ENCODE assay signal across 17 mouse cellular contexts in genomic region chr3:101219897-101220296, GRCm38 (mm10).
DNase-seq lines count a peak whose midpoint lies in the region; ATAC-seq and TF ChIP-seq lines count a peak whose summit lies in the region.
"Had no signal": no experiment of that assay in that cellular context is flagged by ENCODE, and none has a peak within 500 bp of the region (broad histone marks: within the 10 kb centered on the region; RNA-seq: fewer than 3 reads in every experiment).

No protein-coding gene starts in this region.

- no peak for DNase-seq in kidney, postnatal 0 days (ENCODE audit: low spot score)
- no peak for DNase-seq in kidney, adult 2 months
- no peak for DNase-seq in spleen, adult 2 months (ENCODE audit: low read depth in 1 of 2, low spot score in 2 of 2)
- no peak for DNase-seq in spleen, adult 12 weeks (ENCODE audit: low spot score)
- peak; percentile 30 for DNase-seq in ES-CJ7 (ENCODE audit: low read depth, low spot score)
- peak; percentile 56 for DNase-seq in naive thymus-derived CD4-positive, alpha-beta T cell, adult 2 months (ENCODE audit: low read depth)
- DNase-seq in layer of hippocampus, adult 9-10 months (ENCODE audit: low spot score): no peak
- DNase-seq: adrenal gland, postnatal 36 days; gastrocnemius, postnatal 14 days; kidney, adult 11 months; midbrain, embryonic 14.5 days had no signal

- WGBS in kidney, postnatal 0 days: 98% methylated on average over 2 of the region's 2 CpGs
- 92% methylated on average over 2 of the region's 2 CpGs for WGBS in kidney, adult 2 months
- 95% methylated on average over 2 of the region's 2 CpGs for WGBS in spleen, adult 2 months

- H3K4me3 ChIP-seq in kidney, postnatal 0 days (replicated peaks; ENCODE audit: low read depth, low read length): no peak overlapping the region
- H3K4me3 ChIP-seq in kidney, adult 2 months (ENCODE audit: insufficient read depth, low read depth, low read length): no peak overlapping the region
- no peak overlapping the region for H3K4me3 ChIP-seq in spleen, adult 2 months (ENCODE audit: extremely low read depth, insufficient read depth, insufficient read length)
- H3K4me3 ChIP-seq: hindbrain, embryonic 10.5 days; neural tube, embryonic 13.5 days had no signal

- no peak overlapping the region for H3K27ac ChIP-seq in kidney, postnatal 0 days
- no peak overlapping the region for H3K27ac ChIP-seq in kidney, adult 2 months (ENCODE audit: insufficient read depth, low read depth, low read length)
- H3K27ac ChIP-seq in spleen, adult 2 months (ENCODE audit: insufficient read depth, low read length): no peak overlapping the region
- H3K27ac ChIP-seq: hindbrain, embryonic 10.5 days; macrophage; neural tube, embryonic 13.5 days had no signal

- TF ChIP-seq CTCF in kidney, postnatal 0 days (IDR thresholded peaks at IDR 0.05; ENCODE audit: low read depth): peak; percentile 32; the same call in 1 of the 2 replicates
- no peak for TF ChIP-seq CTCF in kidney, adult 2 months (conservative IDR thresholded peaks at IDR 0.05; ENCODE audit: insufficient read depth, insufficient read length, low read depth, low read length)
- peak; percentile 12; the same call in 1 of the 2 replicates for TF ChIP-seq CTCF in spleen, adult 2 months (IDR thresholded peaks at IDR 0.05; ENCODE audit: extremely low read depth, insufficient read depth, insufficient read length, insufficient replicate concordance)

- no peaks in the 10 kb centered on the region for H3K36me3 ChIP-seq in kidney, postnatal 0 days (ENCODE audit: insufficient read depth, low read length)
- H3K36me3 ChIP-seq in kidney, adult 2 months (ENCODE audit: control insufficient read depth, insufficient read depth, low read length): no peaks in the 10 kb centered on the region
- H3K36me3 ChIP-seq in spleen, adult 2 months (ENCODE audit: control insufficient read depth, insufficient read depth, low read length): no peaks in the 10 kb centered on the region
- H3K36me3 ChIP-seq: hindbrain, embryonic 10.5 days; neural tube, embryonic 13.5 days had no signal

- H3K9me3 ChIP-seq in kidney, postnatal 0 days (replicated peaks; ENCODE audit: low read length): no peaks in the 10 kb centered on the region
- H3K9me3 ChIP-seq: neural tube, embryonic 13.5 days had no signal

- no peaks in the 10 kb centered on the region for H3K27me3 ChIP-seq in kidney, postnatal 0 days (ENCODE audit: insufficient read depth, low read length)
- H3K27me3 ChIP-seq in kidney, adult 2 months (replicated peaks; ENCODE audit: control insufficient read depth, insufficient read depth, low read length): no peaks in the 10 kb centered on the region
- no peaks in the 10 kb centered on the region for H3K27me3 ChIP-seq in spleen, adult 2 months (ENCODE audit: control insufficient read depth, insufficient read depth, low read length)
- H3K27me3 ChIP-seq: neural tube, embryonic 13.5 days had no signal

- no peak overlapping the region for H3K9ac ChIP-seq in kidney, postnatal 0 days (ENCODE audit: low read depth, low read length)
- H3K9ac ChIP-seq: neural tube, embryonic 13.5 days had no signal

- no peak for TF ChIP-seq POLR2A in kidney, adult 2 months (IDR thresholded peaks at IDR 0.05; ENCODE audit: low read depth, low read length)
- TF ChIP-seq POLR2A in spleen, adult 2 months (IDR thresholded peaks at IDR 0.05; ENCODE audit: low read depth, low read length): no peak

- H3K4me1 ChIP-seq in kidney, postnatal 0 days (replicated peaks; ENCODE audit: insufficient read depth, low read length): no peaks in the 10 kb centered on the region
- no peaks in the 10 kb centered on the region for H3K4me1 ChIP-seq in kidney, adult 2 months (ENCODE audit: control insufficient read depth, insufficient read depth, low read length)
- H3K4me1 ChIP-seq in spleen, adult 2 months (ENCODE audit: control insufficient read depth, insufficient read depth, insufficient read length): no peaks in the 10 kb centered on the region
- H3K4me1 ChIP-seq: hindbrain, embryonic 10.5 days; neural tube, embryonic 13.5 days had no signal

- ATAC-seq in kidney, postnatal 0 days (replicated peaks; ENCODE audit: low FRiP score, low read depth): no peak
- ATAC-seq in monocyte, adult 5-6 weeks (replicated peaks; ENCODE audit: insufficient number of reproducible peaks, low FRiP score, low TSS enrichment, poor library complexity, severe bottlenecking): no peak
- ATAC-seq: forebrain, embryonic 14.5 days had no signal

- no peak overlapping the region for H3K4me2 ChIP-seq in kidney, postnatal 0 days (ENCODE audit: low read length)
- H3K4me2 ChIP-seq: heart, embryonic 11.5 days; neural tube, embryonic 13.5 days had no signal

Comparison
In these comparisons a context has a peak if more than half of its experiments do, and no peak if none do; other contexts are left out.
1. DNase-seq: peak in ES-CJ7 (single experiment) and naive thymus-derived CD4-positive, alpha-beta T cell, adult 2 months (single experiment); none in kidney, postnatal 0 days (single experiment), kidney, adult 2 months (single experiment), spleen, adult 2 months (0 of 2), spleen, adult 12 weeks (single experiment) and layer of hippocampus, adult 9-10 months (single experiment).